9 mouse cellular contexts compared by ENCODE assay signal in genomic region chr6:29117417-29118104, GRCm38 (mm10). TPM values are rescaled to one million over a fixed set of nuclear protein-coding genes. Genes with fewer than 3 reads are reported as not detected.
DNase-seq lines count a peak whose midpoint lies in the region; ATAC-seq lines count a peak whose summit lies in the region.
"Had no signal": no experiment of that assay in that cellular context is flagged by ENCODE, and none has a peak within 500 bp of the region (broad histone marks: within the 10 kb centered on the region; RNA-seq: fewer than 3 reads in every experiment).

No protein-coding gene starts in this region.

- no peaks in the 10 kb centered on the region for H3K36me3 ChIP-seq in hindbrain, embryonic 16.5 days (ENCODE audit: control insufficient read depth, insufficient read depth, low read length)
- H3K36me3 ChIP-seq: liver, embryonic 15.5 days had no signal

- 39% methylated on average over 7 of the region's 7 CpGs for WGBS in hindbrain, embryonic 16.5 days

- H3K4me1 ChIP-seq in hindbrain, embryonic 16.5 days (ENCODE audit: control insufficient read depth, insufficient read depth, low read depth, low read length) = peaks cover 3% of the 10 kb centered on the region
- H3K4me1 ChIP-seq: liver, embryonic 15.5 days had no signal

- no peak overlapping the region for H3K4me3 ChIP-seq in hindbrain, embryonic 16.5 days (ENCODE audit: low read length)
- H3K4me3 ChIP-seq: liver, embryonic 15.5 days had no signal

- H3K4me2 ChIP-seq in hindbrain, embryonic 16.5 days (ENCODE audit: low read length) = no peak overlapping the region
- H3K4me2 ChIP-seq: liver, embryonic 15.5 days had no signal

- ATAC-seq in frontal cortex, adult (ENCODE audit: low TSS enrichment) = peak; percentile 84
- peak; percentile 90 for ATAC-seq in hindbrain, embryonic 16.5 days

- H3K27ac ChIP-seq in hindbrain, embryonic 16.5 days (ENCODE audit: low read depth, low read length) = no peak overlapping the region
- H3K27ac ChIP-seq: liver, embryonic 15.5 days had no signal

- no peaks in the 10 kb centered on the region for H3K9me3 ChIP-seq in hindbrain, embryonic 16.5 days (ENCODE audit: control insufficient read depth, low read length)
- H3K9me3 ChIP-seq: liver, embryonic 15.5 days had no signal

- no peaks in the 10 kb centered on the region for H3K27me3 ChIP-seq in hindbrain, embryonic 16.5 days (replicated peaks; ENCODE audit: control insufficient read depth, insufficient read depth, low read length)
- H3K27me3 ChIP-seq: liver, embryonic 15.5 days had no signal

- peak; percentile 1 for DNase-seq in embryo, embryonic 11 days
- DNase-seq in embryo, embryonic 10.5 days (ENCODE audit: low spot score) = no peak
- DNase-seq in 3134 (ENCODE audit: extremely low read depth, insufficient read length, low spot score) = peak; percentile 66
- peak; percentile 57 for DNase-seq in lung, postnatal 14 days
- peak; percentile 65 for DNase-seq in testis, postnatal 10 days (ENCODE audit: low spot score)
- no peak for DNase-seq in cerebellum, postnatal 36 days

- no peak overlapping the region for H3K9ac ChIP-seq in hindbrain, embryonic 16.5 days (ENCODE audit: low read depth, low read length)
- H3K9ac ChIP-seq: liver, embryonic 15.5 days had no signal

RNA-seq across cellular contexts. Expression of gene Rbm28, which starts 47.2 kb away (rescaled TPM):
- 33.8 and 41.6 TPM in 2 replicates for polyA plus RNA-seq in hindbrain, embryonic 16.5 days (2015; fragmentation: Nextera tagmentation; extraction: Ambion mirVana)

RNA-seq across cellular contexts. Expression of gene Lep, which starts 57.5 kb away (rescaled TPM):
- polyA plus RNA-seq in hindbrain, embryonic 16.5 days (2015; fragmentation: Nextera tagmentation; extraction: Ambion mirVana) = not detected in 2 replicates
- polyA plus RNA-seq: liver, embryonic 15.5 days had no signal

Comparison
In these comparisons a context has a peak if more than half of its experiments do, and no peak if none do; other contexts are left out.
1. DNase-seq: peak in embryo, embryonic 11 days (single experiment), 3134 (single experiment), lung, postnatal 14 days (single experiment) and testis, postnatal 10 days (single experiment); none in embryo, embryonic 10.5 days (single experiment) and cerebellum, postnatal 36 days (0 of 2).